ENCODE assay signal across 9 mouse cellular contexts in genomic region chr1:132381929-132382328, GRCm38 (mm10). TPM values are rescaled to one million over a fixed set of nuclear protein-coding genes. Genes with fewer than 3 reads are reported as not detected.
DNase-seq lines count a peak whose midpoint lies in the region; ATAC-seq and TF ChIP-seq lines count a peak whose summit lies in the region.
"Had no signal": no experiment of that assay in that cellular context is flagged by ENCODE, and none has a peak within 500 bp of the region (broad histone marks: within the 10 kb centered on the region; RNA-seq: fewer than 3 reads in every experiment).

No protein-coding gene starts in this region.

- ATAC-seq in neural tube, embryonic 13.5 days (ENCODE audit: low read depth): no peak
- ATAC-seq in neural tube, embryonic 15.5 days (ENCODE audit: low FRiP score): no peak
- peak; percentile 90 for ATAC-seq in liver, embryonic 15.5 days (ENCODE audit: insufficient read depth)
- no peak for ATAC-seq in activated CD4-positive, CD25-positive, alpha-beta regulatory T cell, adult 4 months

- intact Hi-C loops in gastrocnemius, adult 2 months (cut with DNase I): no loop called here
- intact Hi-C loops in left cerebral cortex, postnatal 14 days (cut with DNase I): loop anchor here (10.0 kb wide), 1 partner anchor 213 kb away; no protein-coding TSS in a partner anchor

- no peaks in the 10 kb centered on the region for H3K27me3 ChIP-seq in neural tube, embryonic 13.5 days
- no peaks in the 10 kb centered on the region for H3K27me3 ChIP-seq in neural tube, embryonic 15.5 days (replicated peaks)
- no peaks in the 10 kb centered on the region for H3K27me3 ChIP-seq in liver, embryonic 15.5 days

- no peak overlapping the region for H3K4me3 ChIP-seq in gastrocnemius, adult 2 months
- H3K4me3 ChIP-seq in neural tube, embryonic 13.5 days: no peak overlapping the region
- no peak overlapping the region for H3K4me3 ChIP-seq in neural tube, embryonic 15.5 days (replicated peaks)
- H3K4me3 ChIP-seq in liver, embryonic 15.5 days (replicated peaks): peak overlapping the region; percentile 48

- no peak for TF ChIP-seq CTCF in gastrocnemius, adult 2 months (IDR thresholded peaks at IDR 0.05)

- no peak overlapping the region for H3K4me2 ChIP-seq in neural tube, embryonic 13.5 days
- no peak overlapping the region for H3K4me2 ChIP-seq in neural tube, embryonic 15.5 days
- H3K4me2 ChIP-seq in liver, embryonic 15.5 days: peak overlapping the region; percentile 66

- WGBS in neural tube, embryonic 13.5 days: 56% methylated on average over 10 of the region's 10 CpGs
- WGBS in neural tube, embryonic 15.5 days: 56% methylated on average over 10 of the region's 10 CpGs
- WGBS in liver, embryonic 15.5 days (ENCODE audit: insufficient replicate concordance): 12% methylated on average over 10 of the region's 10 CpGs

- peaks cover 67% of the 10 kb centered on the region for H3K4me1 ChIP-seq in neural tube, embryonic 13.5 days (replicated peaks)
- H3K4me1 ChIP-seq in neural tube, embryonic 15.5 days: peaks cover 37% of the 10 kb centered on the region
- H3K4me1 ChIP-seq in liver, embryonic 15.5 days (replicated peaks): peaks cover 100% of the 10 kb centered on the region

- peaks cover 45% of the 10 kb centered on the region for H3K36me3 ChIP-seq in neural tube, embryonic 13.5 days
- H3K36me3 ChIP-seq in neural tube, embryonic 15.5 days: peaks cover 21% of the 10 kb centered on the region
- peaks cover 88% of the 10 kb centered on the region for H3K36me3 ChIP-seq in liver, embryonic 15.5 days (replicated peaks)

- no peaks in the 10 kb centered on the region for H3K9me3 ChIP-seq in neural tube, embryonic 13.5 days
- H3K9me3 ChIP-seq in neural tube, embryonic 15.5 days (replicated peaks): no peaks in the 10 kb centered on the region
- H3K9me3 ChIP-seq in liver, embryonic 15.5 days (replicated peaks): no peaks in the 10 kb centered on the region

- 0 out of 2 replicates have a peak overlapping the region, but pooled peaks have one; percentile 26 for H3K9ac ChIP-seq in neural tube, embryonic 13.5 days
- no peak overlapping the region for H3K9ac ChIP-seq in neural tube, embryonic 15.5 days (replicated peaks)
- peak overlapping the region; percentile 52 for H3K9ac ChIP-seq in liver, embryonic 15.5 days

- 0 out of 2 replicates have a peak overlapping the region, but pooled peaks have one; percentile 2 for H3K27ac ChIP-seq in gastrocnemius, adult 2 months
- H3K27ac ChIP-seq in neural tube, embryonic 13.5 days (replicated peaks): no peak overlapping the region
- no peak overlapping the region for H3K27ac ChIP-seq in neural tube, embryonic 15.5 days (replicated peaks)
- peak overlapping the region; percentile 95 for H3K27ac ChIP-seq in liver, embryonic 15.5 days (replicated peaks)

- no peak for DNase-seq in gastrocnemius, adult 2 months
- DNase-seq in gastrocnemius, postnatal 25 days: no peak
- peak; percentile 75 for DNase-seq in cerebellum, adult 9-10 months
- DNase-seq in left cerebral cortex, postnatal 14 days (ENCODE audit: low spot score in 2 of 2): no peak
- DNase-seq: heart, postnatal 14 days had no signal

RNA-seq across cellular contexts. Expression of gene Tmcc2, which starts 9.2 kb away (rescaled TPM):
- total RNA-seq in gastrocnemius, adult 2 months (2021): 10 to 100 TPM; 29.4 to 40.8 TPM
- 10 to 100 TPM; 23.3 to 25.1 TPM for total RNA-seq in gastrocnemius, postnatal 25 days (2021)
- 32.2 and 33.9 TPM in 2 replicates for polyA plus RNA-seq in neural tube, embryonic 13.5 days (2015; fragmentation: Nextera tagmentation; extraction: Ambion mirVana)
- polyA plus RNA-seq in neural tube, embryonic 15.5 days (2015; fragmentation: Nextera tagmentation; extraction: Ambion mirVana): 28.5 and 33.2 TPM in 2 replicates
- polyA plus RNA-seq in liver, embryonic 15.5 days (2015; fragmentation: Nextera tagmentation; extraction: Ambion mirVana): 598 and 710 TPM in 2 replicates
- 1 to 10 TPM in 1 of 2 experiments, under 1 TPM in 1; 0.54 to 1.6 TPM for polyA plus RNA-seq in activated CD4-positive, CD25-positive, alpha-beta regulatory T cell, adult 4 months (2017; shearing (Covaris generic))
- 100 to 1,000 TPM; 128 to 132 TPM for total RNA-seq in left cerebral cortex, postnatal 14 days (2021)

RNA-seq across cellular contexts. Expression of gene Dstyk, which starts 35.4 kb away (rescaled TPM):
- total RNA-seq in gastrocnemius, adult 2 months (2021): 10 to 100 TPM in 1 of 2 experiments, 1 to 10 TPM in 1; 9.7 to 11.1 TPM
- 1 to 10 TPM; 9.2 to 10.0 TPM for total RNA-seq in gastrocnemius, postnatal 25 days (2021)
- 9.2 and 9.8 TPM in 2 replicates for polyA plus RNA-seq in neural tube, embryonic 13.5 days (2015; fragmentation: Nextera tagmentation; extraction: Ambion mirVana)
- polyA plus RNA-seq in neural tube, embryonic 15.5 days (2015; fragmentation: Nextera tagmentation; extraction: Ambion mirVana): 8.4 and 9.2 TPM in 2 replicates
- polyA plus RNA-seq in liver, embryonic 15.5 days (2015; fragmentation: Nextera tagmentation; extraction: Ambion mirVana): 4.5 and 5.3 TPM in 2 replicates
- polyA plus RNA-seq in activated CD4-positive, CD25-positive, alpha-beta regulatory T cell, adult 4 months (2017; shearing (Covaris generic)): 1 to 10 TPM; 4.0 to 4.3 TPM
- total RNA-seq in left cerebral cortex, postnatal 14 days (2021): 10 to 100 TPM; 32.4 to 32.6 TPM

Comparison
In these comparisons a context has a peak if more than half of its experiments do, and no peak if none do; other contexts are left out.
1. H3K27ac ChIP-seq: peak in gastrocnemius, adult 2 months (single experiment) and liver, embryonic 15.5 days (single experiment); none in neural tube, embryonic 13.5 days (single experiment) and neural tube, embryonic 15.5 days (single experiment).
2. RNA of gene Tmcc2, which starts 9.2 kb away (polyA plus RNA-seq): 598 to 710 TPM in liver, embryonic 15.5 days; 32.2 to 33.9 TPM in neural tube, embryonic 13.5 days, 28.5 to 33.2 TPM in neural tube, embryonic 15.5 days and 0.54 to 1.6 TPM in activated CD4-positive, CD25-positive, alpha-beta regulatory T cell, adult 4 months; every median in the first group is over 10 times any median in the second.